Mouse (Mus musculus): ENCODE measurements around the gene Gm5615.

The Gm5615 gene

GRCm38 (mm10) chr9:36541863-36542262, at the start of gene Gm5615:
Gm5615 (minus strand) TSS chr9:36541963.
- DNase-seq = no peak

GRCm38 (mm10) chr9:36582535-36582934, 40.8 kb upstream of the Gm5615 start, which contains the start of gene Gm17689:
Gm17689 (minus strand) TSS chr9:36582635.
- no peak for DNase-seq

GRCm38 (mm10) chr9:36504211-36504610, 37.6 kb downstream of the Gm5615 start:
- DNase-seq = no peak

- no peak for DNase-seq
Measured at GRCm38 (mm10) chr9:36495824-36496223, 45.9 kb downstream of the Gm5615 start.

DNA sequence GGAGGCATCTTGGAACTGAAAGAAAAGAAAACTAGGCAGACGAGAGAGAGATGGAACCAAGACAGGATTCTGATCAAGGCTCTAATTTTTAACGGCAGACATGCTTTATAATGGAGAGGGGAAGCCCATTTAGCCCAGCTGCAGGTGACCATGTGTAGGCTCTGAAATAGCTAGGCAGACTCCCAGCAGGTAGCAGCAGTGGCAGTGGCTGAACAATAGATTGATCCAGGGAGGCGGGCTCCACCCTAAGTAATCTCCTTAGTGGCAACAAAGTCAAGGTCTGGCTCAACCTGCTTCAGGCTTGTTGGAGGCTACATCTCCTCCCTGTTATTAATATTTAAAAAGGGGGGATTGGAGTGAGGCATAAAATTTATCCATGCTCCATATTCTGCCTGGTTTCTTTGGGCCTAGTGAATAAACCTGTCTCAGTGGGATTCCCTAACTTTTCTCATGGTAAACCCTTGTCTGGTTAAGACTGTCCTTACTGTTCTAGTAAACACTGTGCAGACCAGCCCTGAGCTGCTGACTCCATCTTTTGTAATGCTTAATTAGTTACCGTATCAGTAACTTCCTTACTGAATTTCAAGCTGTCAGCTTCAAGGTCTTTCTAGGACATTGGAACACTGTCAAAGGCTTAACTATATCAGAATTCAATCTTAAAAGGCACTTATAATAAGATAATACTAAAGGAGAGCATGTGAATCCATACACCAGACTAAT, 47.1 kb downstream of the Gm5615 start:
- DNase-seq = no peak
